Mouse (Mus musculus) stomach, embryonic 16.5 days (tissue): ENCODE data around the gene Gipr. TPM values are rescaled to one million over a fixed set of nuclear protein-coding genes. Genes with fewer than 3 reads are reported as not detected.

Experiments used
- ATAC-seq: fragments of 200-750 bp; cut with Nextera tagmentation; 2 replicates; pipeline ENCODE4 v1.8.0; 2017; ENCODE audit warnings: moderate number of reproducible peaks, moderate TSS enrichment; ENCODE audit not compliant: insufficient read depth, low FRiP score
- H3K27ac ChIP-seq: fragments of 300-500 bp; sonication (generic); 2 replicates; pipeline ENCODE4 v1.5.1; 2014; ENCODE audit warnings: low read length
- H3K27me3 ChIP-seq: fragments of 300-500 bp; sonication (generic); 2 replicates; pipeline ENCODE4 v1.6.1; 2014; ENCODE audit warnings: low read length, control low read depth, mixed read lengths; ENCODE audit not compliant: control insufficient read depth, insufficient read depth
- H3K36me3 ChIP-seq: fragments of 300-500 bp; sonication (generic); 2 replicates; pipeline ENCODE4 v1.6.1; 2014; ENCODE audit warnings: low read length; ENCODE audit not compliant: control insufficient read depth, insufficient read depth
- H3K4me1 ChIP-seq: fragments of 300-500 bp; sonication (generic); 2 replicates; pipeline ENCODE4 v1.6.1; 2014; ENCODE audit warnings: low read length, control low read depth, mixed read lengths; ENCODE audit not compliant: control insufficient read depth, insufficient read depth
- H3K4me2 ChIP-seq: fragments of 300-500 bp; sonication (generic); 2 replicates; pipeline ENCODE4 v1.6.1; 2014; ENCODE audit warnings: low read depth, low read length, mixed read lengths
- H3K4me3 ChIP-seq: fragments of 300-500 bp; sonication (generic); replicated peaks from 2 replicates; pipeline ENCODE4 v1.5.1; 2014; ENCODE audit warnings: mild to moderate bottlenecking, low read length
- H3K9ac ChIP-seq: fragments of 300-500 bp; sonication (generic); 2 replicates; pipeline ENCODE4 v1.6.1; 2014; ENCODE audit warnings: low read length
- H3K9me3 ChIP-seq: fragments of 300-500 bp; sonication (generic); replicated peaks from 2 replicates; pipeline ENCODE4 v1.6.1; 2016; ENCODE audit warnings: low read length, control low read depth; ENCODE audit not compliant: control insufficient read depth
- WGBS: fragments of 180-500 bp; shearing (Covaris S2); extraction: QIAGEN DNeasy Blood & Tissue Kit; methylation state at CpG from one replicate; pipeline ENCODE4 v1.1.7; 2014; 5-methylcytosine and 5-hydroxymethylcytosine counted together
- polyA plus RNA-seq: library from polyadenylated mRNA; unstranded; fragments of >200 nt; fragmentation: Nextera tagmentation; extraction: Ambion mirVana; gene quantifications from 2 replicates; pipeline ENCODE4 v1.2.1, GENCODE M21; 2015

Gene Gipr
- polyA plus RNA-seq, 1 experiment from 2014 or later = 2.4 TPM

DNA sequence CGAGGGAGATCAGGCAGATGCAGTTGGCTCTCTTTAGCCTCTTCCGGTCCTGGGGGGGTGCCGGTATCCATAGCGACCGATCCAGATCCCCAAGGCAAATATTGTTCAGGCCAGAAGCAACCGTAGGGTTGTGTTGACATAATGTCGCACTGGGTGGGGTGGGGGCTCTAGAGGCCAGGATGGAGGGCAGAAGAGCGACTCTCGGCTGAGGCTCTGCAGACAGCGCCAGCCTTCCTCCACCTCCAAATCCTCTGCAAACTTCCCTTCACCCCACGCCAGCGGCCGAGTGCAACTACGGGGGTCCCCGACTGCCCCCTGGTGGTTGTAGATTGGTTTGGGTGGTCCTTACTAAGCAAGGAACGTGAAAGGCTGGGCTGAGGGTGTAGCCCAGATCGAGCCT is 6.9 kb upstream of the Gipr start:
- ATAC-seq = peak; percentile 53; the same call in 1 of the 2 replicates
- Histone ChIP-seq H3K9ac (no peak overlapping the region; the same call in 1 of the 2 replicates), H3K4me3 (peak overlapping the region; percentile 22), H3K27me3 (peaks cover 26% of the 10 kb centered on the region), H3K4me1 (peaks cover 13% of the 10 kb centered on the region; the same call in 1 of the 2 replicates), H3K36me3 (no peaks in the 10 kb centered on the region), H3K4me2 (peak overlapping the region; percentile 44), H3K27ac (no peak overlapping the region), H3K9me3 (no peaks in the 10 kb centered on the region)
- 4% methylated on average over 17 of the region's 17 CpGs for WGBS

- ATAC-seq = no peak
- 50% methylated on average over 8 of the region's 8 CpGs for WGBS
- H3K9ac ChIP-seq = no peak overlapping the region
Observed at GRCm38 (mm10) chr7:19171831-19172230, 5.9 kb upstream of the Gipr start.

GRCm38 (mm10) chr7:19170142-19170541 is 4.2 kb upstream of the Gipr start:
- ATAC-seq = peak; percentile 65; the same call in 1 of the 2 replicates

More at GRCm38 (mm10) chr7:19171831-19172230, 5.9 kb upstream of the Gipr start:
- H3K27ac ChIP-seq = no peak overlapping the region
- H3K4me2 ChIP-seq = no peak overlapping the region
- H3K4me3 ChIP-seq = no peak overlapping the region
- H3K36me3 ChIP-seq = no peaks in the 10 kb centered on the region
- no peaks in the 10 kb centered on the region for H3K9me3 ChIP-seq
- peaks cover 13% of the 10 kb centered on the region; the same call in 1 of the 2 replicates for H3K4me1 ChIP-seq
- H3K27me3 ChIP-seq = peaks cover 16% of the 10 kb centered on the region

GRCm38 (mm10) chr7:19169506-19169905 is 3.6 kb upstream of the Gipr start:
- WGBS = 59% methylated on average over 10 of the region's 10 CpGs
- H3K9ac ChIP-seq = no peak overlapping the region
- no peaks in the 10 kb centered on the region; the same call in 1 of the 2 replicates for H3K27me3 ChIP-seq
- ATAC-seq = no peak
- H3K27ac ChIP-seq = 0 out of 2 replicates have a peak overlapping the region, but pooled peaks have one; percentile 2
- peaks cover 28% of the 10 kb centered on the region for H3K4me1 ChIP-seq
- H3K36me3 ChIP-seq = no peaks in the 10 kb centered on the region
- no peak overlapping the region for H3K4me3 ChIP-seq
- H3K4me2 ChIP-seq = no peak overlapping the region
- H3K9me3 ChIP-seq = no peaks in the 10 kb centered on the region

More at GRCm38 (mm10) chr7:19170142-19170541, 4.2 kb upstream of the Gipr start:
- 40% methylated on average over 8 of the region's 8 CpGs for WGBS
- Histone ChIP-seq H3K4me2 (no peak overlapping the region), H3K4me1 (peaks cover 21% of the 10 kb centered on the region), H3K9ac (peak overlapping the region; percentile 47; the same call in 1 of the 2 replicates), H3K27me3 (no peaks in the 10 kb centered on the region; the same call in 1 of the 2 replicates), H3K36me3 (no peaks in the 10 kb centered on the region), H3K27ac (peak overlapping the region; percentile 2; the same call in 1 of the 2 replicates), H3K4me3 (no peak overlapping the region), H3K9me3 (no peaks in the 10 kb centered on the region)

- Histone ChIP-seq H3K4me2 (no peak overlapping the region), H3K9me3 (no peaks in the 10 kb centered on the region), H3K27me3 (no peaks in the 10 kb centered on the region; the same call in 1 of the 2 replicates), H3K27ac (no peak overlapping the region), H3K4me3 (no peak overlapping the region), H3K4me1 (peaks cover 32% of the 10 kb centered on the region), H3K36me3 (no peaks in the 10 kb centered on the region), H3K9ac (no peak overlapping the region)
- ATAC-seq = no peak
- 88% methylated on average over 3 of the region's 3 CpGs for WGBS
Observed at GRCm38 (mm10) chr7:19166990-19167389, 1.1 kb upstream of the Gipr start.

DNA sequence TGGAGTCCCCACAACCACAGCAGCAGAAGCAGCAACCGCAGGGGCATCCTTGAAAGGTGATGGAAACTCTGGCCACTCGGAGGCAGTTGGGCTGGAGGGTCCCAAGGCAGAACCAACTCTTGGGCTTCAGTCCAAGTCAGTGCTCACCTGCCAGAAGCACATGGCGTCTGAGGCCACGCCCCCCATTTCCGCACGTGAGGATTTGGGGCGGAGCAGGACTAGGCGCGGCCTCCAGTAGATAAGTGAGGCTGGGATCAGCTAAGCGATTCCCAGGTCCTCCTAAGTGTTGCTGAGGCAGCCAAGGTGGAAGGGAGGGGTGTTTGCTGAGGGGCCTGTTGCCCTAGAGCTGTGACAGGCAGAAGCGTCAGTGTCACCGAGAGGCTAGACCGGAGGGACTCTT is 949 bp downstream of the Gipr start:
- H3K4me1 ChIP-seq = peaks cover 31% of the 10 kb centered on the region
- no peak overlapping the region for H3K27ac ChIP-seq
- no peak overlapping the region for H3K9ac ChIP-seq
- peak; percentile 34; the same call in 1 of the 2 replicates for ATAC-seq
- no peaks in the 10 kb centered on the region for H3K36me3 ChIP-seq
- no peaks in the 10 kb centered on the region; the same call in 1 of the 2 replicates for H3K27me3 ChIP-seq
- H3K4me2 ChIP-seq = peak overlapping the region; percentile 28
- WGBS = 6% methylated on average over 13 of the region's 13 CpGs
- H3K9me3 ChIP-seq = no peaks in the 10 kb centered on the region
- 0 out of 2 replicates have a peak overlapping the region, but pooled peaks have one; percentile 2 for H3K4me3 ChIP-seq

DNA sequence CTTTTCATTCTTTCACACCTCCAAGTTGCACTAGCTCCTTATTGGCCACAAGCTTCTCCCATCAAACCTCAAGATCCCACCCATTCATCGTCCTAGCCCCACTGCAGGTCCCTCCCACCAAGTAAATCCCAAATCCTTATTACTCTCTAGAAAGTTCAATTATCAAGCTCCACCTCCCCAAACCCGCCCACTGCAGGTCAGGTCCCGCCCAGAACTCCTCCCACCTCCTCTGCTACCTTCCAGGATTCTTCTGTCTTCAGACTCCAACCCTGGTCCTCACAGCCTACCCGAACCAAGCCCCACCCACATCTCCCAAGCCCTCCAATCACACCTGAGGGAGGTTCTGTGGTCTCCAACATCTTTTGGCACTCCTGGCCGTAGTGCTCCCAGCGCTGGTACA is 1.7 kb downstream of the Gipr start:
- Histone ChIP-seq H3K27ac (no peak overlapping the region), H3K4me1 (peaks cover 37% of the 10 kb centered on the region), H3K4me3 (peak overlapping the region; percentile 4), H3K36me3 (no peaks in the 10 kb centered on the region), H3K9ac (no peak overlapping the region), H3K4me2 (peak overlapping the region; percentile 45), H3K9me3 (no peaks in the 10 kb centered on the region), H3K27me3 (no peaks in the 10 kb centered on the region; the same call in 1 of the 2 replicates)
- WGBS = 1% methylated on average over 6 of the region's 6 CpGs
- ATAC-seq = peak; percentile 58

- Histone ChIP-seq H3K4me2 (peak overlapping the region; percentile 45), H3K4me1 (peaks cover 37% of the 10 kb centered on the region), H3K9me3 (no peaks in the 10 kb centered on the region), H3K4me3 (no peak overlapping the region), H3K27me3 (no peaks in the 10 kb centered on the region; the same call in 1 of the 2 replicates), H3K27ac (no peak overlapping the region), H3K9ac (peak overlapping the region; percentile 35), H3K36me3 (no peaks in the 10 kb centered on the region)
- ATAC-seq = no peak
- WGBS = 30% methylated on average over 12 of the region's 12 CpGs
Observed at GRCm38 (mm10) chr7:19163752-19164151, 2.2 kb downstream of the Gipr start.

- no peaks in the 10 kb centered on the region; the same call in 1 of the 2 replicates for H3K27me3 ChIP-seq
- H3K4me3 ChIP-seq = no peak overlapping the region
- H3K9ac ChIP-seq = no peak overlapping the region
- no peak overlapping the region for H3K27ac ChIP-seq
- 81% methylated on average over 7 of the region's 7 CpGs for WGBS
- ATAC-seq = no peak
- no peaks in the 10 kb centered on the region for H3K36me3 ChIP-seq
- no peak overlapping the region for H3K4me2 ChIP-seq
- H3K4me1 ChIP-seq = peaks cover 37% of the 10 kb centered on the region
- H3K9me3 ChIP-seq = no peaks in the 10 kb centered on the region
Observed at GRCm38 (mm10) chr7:19162928-19163327, 3.0 kb downstream of the Gipr start.
